18 mouse cellular contexts compared by ENCODE assay signal in genomic region chr3:107608808-107609207, GRCm38 (mm10). TPM values are rescaled to one million over a fixed set of nuclear protein-coding genes. Genes with fewer than 3 reads are reported as not detected.
"Had no signal": no experiment of that assay in that cellular context is flagged by ENCODE, and none has a peak within 500 bp of the region (broad histone marks: within the 10 kb centered on the region; RNA-seq: fewer than 3 reads in every experiment).

No protein-coding gene starts in this region.

- H3K4me2 ChIP-seq: kidney, embryonic 15.5 days; limb, embryonic 13.5 days; liver, embryonic 15.5 days; lung, embryonic 14.5 days; midbrain, embryonic 11.5 days; neural tube, embryonic 12.5 days; neural tube, embryonic 15.5 days had no signal

- DNase-seq: left cerebral cortex, postnatal 4 days; lung, embryonic 14.5 days; lung, postnatal 4 days; midbrain, embryonic 14.5 days; right cerebral cortex, adult 18-20 months; right cerebral cortex, postnatal 14 days; right cerebral cortex, postnatal 4 days; thymus, postnatal 25 days had no signal

- H3K9ac ChIP-seq: kidney, embryonic 15.5 days; limb, embryonic 13.5 days; liver, embryonic 15.5 days; lung, embryonic 14.5 days; neural tube, embryonic 12.5 days; neural tube, embryonic 15.5 days had no signal

- H3K4me1 ChIP-seq: limb, embryonic 13.5 days; neural tube, embryonic 12.5 days had no signal

- H3K27me3 ChIP-seq: limb, embryonic 13.5 days had no signal

- H3K27ac ChIP-seq: kidney, embryonic 15.5 days; limb, embryonic 13.5 days; liver, embryonic 15.5 days; neural tube, embryonic 12.5 days; neural tube, embryonic 15.5 days; stomach, postnatal 0 days had no signal

- H3K9me3 ChIP-seq: kidney, embryonic 15.5 days; limb, embryonic 13.5 days; liver, embryonic 15.5 days; neural tube, embryonic 12.5 days; neural tube, embryonic 15.5 days had no signal

- ATAC-seq: lung, postnatal 0 days had no signal

- H3K4me3 ChIP-seq: kidney, embryonic 15.5 days; limb, embryonic 13.5 days; liver, embryonic 15.5 days; neural tube, embryonic 12.5 days; neural tube, embryonic 15.5 days had no signal

RNA-seq across cellular contexts. Expression of gene Alx3, which starts 14.0 kb away (rescaled TPM):
- polyA plus RNA-seq: lung, embryonic 14.5 days; lung, postnatal 0 days; neural tube, embryonic 15.5 days; stomach, embryonic 14.5 days; stomach, postnatal 0 days had no signal

RNA-seq across cellular contexts. Expression of gene Gm10961, which starts 22.3 kb away (rescaled TPM):
- polyA plus RNA-seq: kidney, embryonic 15.5 days; limb, embryonic 13.5 days; liver, embryonic 15.5 days; lung, embryonic 14.5 days; lung, postnatal 0 days; midbrain, embryonic 11.5 days; midbrain, embryonic 14.5 days; neural tube, embryonic 12.5 days; neural tube, embryonic 15.5 days; stomach, embryonic 14.5 days; stomach, postnatal 0 days; thymus, postnatal 0 days had no signal

RNA-seq across cellular contexts. Expression of gene Ubl4b, which starts 53.9 kb away (rescaled TPM):
- polyA plus RNA-seq: kidney, embryonic 15.5 days; liver, embryonic 15.5 days; lung, embryonic 14.5 days; lung, postnatal 0 days; midbrain, embryonic 11.5 days; midbrain, embryonic 14.5 days; neural tube, embryonic 12.5 days; neural tube, embryonic 15.5 days; stomach, embryonic 14.5 days; stomach, postnatal 0 days; thymus, postnatal 0 days had no signal
